Mouse (Mus musculus) hindbrain, embryonic 16.5 days (tissue): ENCODE data around the gene Arhgap22. TPM values are rescaled to one million over a fixed set of nuclear protein-coding genes. Genes with fewer than 3 reads are reported as not detected.

Experiments
- ATAC-seq: fragments of 200-750 bp; cut with Nextera tagmentation; 2 replicates; pipeline ENCODE4 v1.8.0; 2017; ENCODE audit warnings: moderate TSS enrichment, moderate library complexity
- H3K27ac ChIP-seq: fragments of 300-500 bp; sonication (generic); 2 replicates; pipeline ENCODE4 v1.5.1; 2014; ENCODE audit warnings: low read depth, mild to moderate bottlenecking, control low read depth, low read length, moderate library complexity
- H3K27me3 ChIP-seq: fragments of 300-500 bp; sonication (generic); replicated peaks from 2 replicates; pipeline ENCODE4 v1.6.1; 2014; ENCODE audit warnings: low read length; ENCODE audit not compliant: control insufficient read depth, insufficient read depth
- H3K36me3 ChIP-seq: fragments of 300-500 bp; sonication (generic); 2 replicates; pipeline ENCODE4 v1.6.1; 2014; ENCODE audit warnings: mild to moderate bottlenecking, low read length, moderate library complexity, mixed read lengths; ENCODE audit not compliant: control insufficient read depth, insufficient read depth
- H3K4me1 ChIP-seq: fragments of 300-500 bp; sonication (generic); 2 replicates; pipeline ENCODE4 v1.6.1; 2014; ENCODE audit warnings: low read depth, low read length; ENCODE audit not compliant: control insufficient read depth, insufficient read depth
- H3K4me2 ChIP-seq: fragments of 300-500 bp; sonication (generic); 2 replicates; pipeline ENCODE4 v1.6.1; 2014; ENCODE audit warnings: mild to moderate bottlenecking, low read length, control low read depth, moderate library complexity
- H3K4me3 ChIP-seq: fragments of 300-500 bp; sonication (generic); 2 replicates; pipeline ENCODE4 v1.5.1; 2014; ENCODE audit warnings: mild to moderate bottlenecking, low read length, control low read depth, moderate library complexity
- H3K9ac ChIP-seq: fragments of 300-500 bp; sonication (generic); 2 replicates; pipeline ENCODE4 v1.6.1; 2014; ENCODE audit warnings: low read depth, mild to moderate bottlenecking, control low read depth, low read length, moderate library complexity
- H3K9me3 ChIP-seq: fragments of 300-500 bp; sonication (generic); 2 replicates; pipeline ENCODE4 v1.6.1; 2014; ENCODE audit warnings: mild to moderate bottlenecking, low read length, moderate library complexity; ENCODE audit not compliant: control insufficient read depth
- WGBS: fragments of 180-500 bp; shearing (Covaris S2); extraction: QIAGEN DNeasy Blood & Tissue Kit; methylation state at CpG from one replicate; pipeline ENCODE4 v1.1.7; 2014; 5-methylcytosine and 5-hydroxymethylcytosine counted together
- polyA plus RNA-seq: library from polyadenylated mRNA; unstranded; fragments of >200 nt; fragmentation: Nextera tagmentation; extraction: Ambion mirVana; gene quantifications from 2 replicates; pipeline ENCODE4 v1.2.1, GENCODE M21; 2015

Arhgap22 gene
- polyA plus RNA-seq, 1 experiment from 2014 or later = 4.4 TPM

DNA sequence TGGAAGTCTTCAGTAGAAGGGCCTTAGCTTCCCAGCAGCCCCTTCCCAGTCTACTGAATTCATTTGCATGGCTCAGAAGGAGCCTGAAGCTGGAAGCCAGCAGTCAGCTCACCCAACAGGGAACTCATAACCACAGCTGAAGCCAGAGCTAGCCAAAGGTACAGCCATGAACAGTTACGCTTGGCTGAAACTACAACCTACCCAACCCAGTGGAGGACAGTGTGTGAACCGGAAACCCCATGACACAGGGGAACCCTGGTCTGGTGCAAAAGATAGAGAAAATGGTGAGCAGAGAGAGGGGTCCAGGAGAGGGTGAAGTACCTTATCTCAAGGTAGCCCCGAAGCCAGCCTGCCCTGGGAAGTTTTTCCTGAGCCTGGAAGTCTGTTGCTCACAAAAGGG lies 17.5 kb downstream of the Arhgap22 start:
- WGBS = 89% methylated on average over 3 of the region's 3 CpGs
- no peak overlapping the region for H3K27ac ChIP-seq
- H3K4me2 ChIP-seq = no peak overlapping the region
- no peaks in the 10 kb centered on the region for H3K9me3 ChIP-seq
- H3K27me3 ChIP-seq = no peaks in the 10 kb centered on the region
- ATAC-seq = no peak
- H3K4me1 ChIP-seq = no peaks in the 10 kb centered on the region
- H3K36me3 ChIP-seq = no peaks in the 10 kb centered on the region
- no peak overlapping the region for H3K9ac ChIP-seq
- no peak overlapping the region for H3K4me3 ChIP-seq

DNA sequence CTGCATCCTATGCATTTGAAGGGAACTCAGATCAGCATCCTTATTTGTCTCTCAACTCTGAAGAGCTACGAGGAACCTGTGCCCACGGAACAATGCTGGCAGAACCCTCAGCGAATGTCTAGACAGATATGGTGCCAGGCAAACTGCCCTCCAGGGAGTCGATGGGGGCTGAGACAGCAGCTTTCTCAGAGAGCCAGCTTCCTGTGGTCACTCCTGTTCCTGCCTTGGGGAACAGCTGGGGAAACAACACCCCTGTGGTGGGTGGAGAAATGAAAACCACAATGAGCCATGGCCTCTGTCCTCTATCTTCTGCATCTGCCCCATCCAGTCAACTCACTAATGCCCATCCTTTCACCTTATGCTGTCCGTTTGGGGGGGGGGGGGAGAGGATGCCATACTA lies 18.2 kb downstream of the Arhgap22 start:
- Histone ChIP-seq H3K4me3 (no peak overlapping the region), H3K36me3 (no peaks in the 10 kb centered on the region), H3K4me2 (no peak overlapping the region), H3K9me3 (no peaks in the 10 kb centered on the region), H3K27ac (no peak overlapping the region), H3K27me3 (no peaks in the 10 kb centered on the region), H3K4me1 (no peaks in the 10 kb centered on the region), H3K9ac (no peak overlapping the region)
- WGBS = 51% methylated on average over 5 of the region's 5 CpGs
- no peak for ATAC-seq

DNA sequence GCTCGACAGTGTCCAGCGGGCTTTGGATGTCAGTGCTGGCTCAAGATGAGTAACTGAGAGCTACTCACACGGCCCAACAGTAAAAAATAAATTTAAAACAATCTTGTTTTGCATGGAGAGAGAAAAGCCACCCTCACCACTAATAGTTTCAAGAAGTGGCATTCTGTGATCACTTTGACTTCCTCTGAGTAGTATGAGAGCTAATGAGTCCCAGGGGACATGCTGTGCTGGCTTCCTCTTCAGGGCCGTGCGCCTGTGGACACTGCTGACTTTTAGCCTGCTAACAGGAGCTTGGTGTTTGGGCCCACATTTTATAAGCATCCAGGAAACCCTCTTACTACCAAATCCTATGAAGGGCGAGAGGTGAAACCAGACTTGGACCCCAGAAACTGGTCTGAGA lies 21.8 kb downstream of the Arhgap22 start:
- 82% methylated on average over 6 of the region's 6 CpGs for WGBS
- Histone ChIP-seq H3K27ac (no peak overlapping the region), H3K4me2 (no peak overlapping the region), H3K4me1 (no peaks in the 10 kb centered on the region), H3K27me3 (no peaks in the 10 kb centered on the region), H3K36me3 (no peaks in the 10 kb centered on the region), H3K4me3 (no peak overlapping the region), H3K9ac (no peak overlapping the region), H3K9me3 (no peaks in the 10 kb centered on the region)
- ATAC-seq = no peak

DNA sequence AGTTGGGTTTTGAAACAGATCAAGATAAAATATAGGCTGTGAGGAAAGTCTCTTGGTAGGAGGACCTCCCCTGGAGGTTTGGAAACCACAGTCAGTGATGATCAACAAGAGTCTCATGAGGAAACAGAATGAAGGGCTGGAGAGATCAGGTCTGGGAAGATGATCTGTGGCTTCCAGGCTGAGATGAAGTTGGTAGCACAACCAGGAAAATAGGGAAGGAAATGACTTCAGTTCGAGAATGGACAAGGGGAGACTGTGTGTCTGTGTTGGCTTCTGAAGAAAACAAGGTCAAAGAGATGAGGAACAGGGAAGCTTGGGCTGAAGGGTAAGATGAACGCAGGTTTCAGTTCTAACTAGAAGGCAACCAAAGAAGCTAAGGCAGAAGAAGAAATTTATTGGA lies 26.6 kb downstream of the Arhgap22 start:
- no peaks in the 10 kb centered on the region for H3K36me3 ChIP-seq
- no peaks in the 10 kb centered on the region for H3K27me3 ChIP-seq
- no peak overlapping the region for H3K4me3 ChIP-seq
- no peaks in the 10 kb centered on the region for H3K4me1 ChIP-seq
- WGBS = 88% methylated on average over 2 of the region's 2 CpGs
- H3K4me2 ChIP-seq = no peak overlapping the region
- H3K9me3 ChIP-seq = no peaks in the 10 kb centered on the region
- no peak for ATAC-seq
- H3K27ac ChIP-seq = no peak overlapping the region
- no peak overlapping the region for H3K9ac ChIP-seq

DNA sequence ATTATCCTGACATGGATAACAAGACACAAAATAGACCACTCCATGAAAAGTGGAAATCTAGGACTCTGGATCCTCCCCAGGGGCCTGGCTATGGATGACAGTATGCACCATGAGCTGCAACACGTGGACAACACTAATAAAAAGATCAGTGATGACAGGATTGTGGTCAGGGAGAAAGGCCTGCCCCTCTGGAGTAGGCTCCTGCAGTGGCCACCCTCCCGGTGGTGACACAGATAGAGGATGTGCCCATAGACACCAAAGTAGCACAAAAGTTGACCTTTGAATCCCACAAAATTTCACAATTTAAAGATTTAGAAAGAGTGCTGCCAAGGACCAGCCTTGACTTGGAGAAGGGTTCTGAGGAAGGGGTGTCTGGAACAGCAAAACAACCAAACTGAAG lies 29.4 kb downstream of the Arhgap22 start:
- Histone ChIP-seq H3K9me3 (no peaks in the 10 kb centered on the region), H3K27me3 (no peaks in the 10 kb centered on the region), H3K27ac (no peak overlapping the region), H3K9ac (no peak overlapping the region), H3K36me3 (no peaks in the 10 kb centered on the region), H3K4me2 (no peak overlapping the region), H3K4me3 (no peak overlapping the region), H3K4me1 (no peaks in the 10 kb centered on the region)
- 56% methylated on average over 2 of the region's 2 CpGs for WGBS
- ATAC-seq = no peak

DNA sequence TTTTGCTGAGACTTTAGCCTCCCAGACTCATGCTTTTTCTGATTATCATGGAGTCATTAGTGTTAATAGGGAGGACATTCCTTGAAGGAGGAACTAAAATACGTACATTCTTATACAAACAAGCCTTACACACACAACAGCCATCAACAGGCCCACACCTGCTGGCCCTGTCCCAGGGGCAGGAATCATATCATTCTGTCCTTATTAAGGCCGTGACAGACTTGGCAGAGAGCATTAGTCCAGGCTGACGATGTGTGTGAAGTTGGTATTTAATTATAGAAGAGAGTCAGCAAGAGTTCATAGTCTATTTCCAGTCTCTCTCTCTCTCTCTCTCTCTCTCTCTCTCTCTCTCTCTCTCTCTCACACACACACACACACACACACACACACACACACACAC lies 30.7 kb downstream of the Arhgap22 start:
- Histone ChIP-seq H3K9ac (no peak overlapping the region), H3K27ac (no peak overlapping the region), H3K4me1 (no peaks in the 10 kb centered on the region), H3K27me3 (no peaks in the 10 kb centered on the region), H3K36me3 (no peaks in the 10 kb centered on the region), H3K4me3 (no peak overlapping the region), H3K4me2 (no peak overlapping the region), H3K9me3 (no peaks in the 10 kb centered on the region)
- ATAC-seq = no peak
- 50% methylated on average over 3 of the region's 3 CpGs for WGBS

DNA sequence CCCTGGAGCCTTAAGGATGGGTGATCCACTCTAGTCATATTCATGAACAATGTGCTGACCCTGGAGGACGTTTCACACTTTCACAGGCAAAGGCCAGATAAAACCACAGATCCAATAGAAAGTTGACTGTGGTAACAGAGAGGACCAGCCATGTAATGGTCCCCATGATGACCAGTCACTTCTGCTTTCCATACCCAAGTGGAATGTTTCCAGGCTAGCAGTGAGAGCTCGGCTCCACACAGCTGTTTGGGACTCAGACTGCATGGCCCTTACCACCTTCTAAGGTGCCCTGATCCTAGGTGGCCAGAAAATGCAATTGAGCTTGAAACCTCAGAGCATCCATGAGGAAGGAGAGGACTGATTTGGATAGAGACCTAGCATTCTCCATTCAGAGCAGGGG lies 31.1 kb downstream of the Arhgap22 start:
- no peak overlapping the region for H3K4me3 ChIP-seq
- no peaks in the 10 kb centered on the region for H3K36me3 ChIP-seq
- H3K9ac ChIP-seq = no peak overlapping the region
- ATAC-seq = no peak
- H3K4me2 ChIP-seq = no peak overlapping the region
- no peaks in the 10 kb centered on the region for H3K27me3 ChIP-seq
- no peak overlapping the region for H3K27ac ChIP-seq
- H3K4me1 ChIP-seq = no peaks in the 10 kb centered on the region
- WGBS = 74% methylated on average over 2 of the region's 2 CpGs
- H3K9me3 ChIP-seq = no peaks in the 10 kb centered on the region

DNA sequence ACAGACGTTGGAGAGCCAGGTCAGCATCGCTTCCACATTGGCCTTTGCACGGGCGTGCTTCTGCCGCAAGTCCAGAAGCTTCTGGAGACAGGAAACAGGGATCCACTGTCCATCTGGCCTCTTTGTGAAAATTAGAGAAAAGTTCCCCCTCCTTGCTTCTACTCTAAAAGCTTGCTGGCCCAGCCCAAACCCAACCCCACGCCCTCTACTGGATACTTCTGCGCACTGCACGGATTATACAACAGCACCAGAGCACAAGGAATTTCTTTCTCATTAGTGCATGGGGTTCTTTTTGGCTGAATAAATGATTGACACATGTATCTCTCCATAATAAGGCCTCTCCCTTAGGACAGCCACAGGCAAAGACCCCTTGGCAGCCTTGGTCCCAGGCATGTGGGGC lies 32.6 kb downstream of the Arhgap22 start:
- 31% methylated on average over 8 of the region's 8 CpGs for WGBS
- H3K4me3 ChIP-seq = no peak overlapping the region
- no peak overlapping the region for H3K27ac ChIP-seq
- no peak for ATAC-seq
- H3K4me2 ChIP-seq = no peak overlapping the region
- H3K4me1 ChIP-seq = peaks cover 10% of the 10 kb centered on the region
- H3K9me3 ChIP-seq = no peaks in the 10 kb centered on the region
- no peaks in the 10 kb centered on the region for H3K36me3 ChIP-seq
- no peak overlapping the region for H3K9ac ChIP-seq
- H3K27me3 ChIP-seq = no peaks in the 10 kb centered on the region

DNA sequence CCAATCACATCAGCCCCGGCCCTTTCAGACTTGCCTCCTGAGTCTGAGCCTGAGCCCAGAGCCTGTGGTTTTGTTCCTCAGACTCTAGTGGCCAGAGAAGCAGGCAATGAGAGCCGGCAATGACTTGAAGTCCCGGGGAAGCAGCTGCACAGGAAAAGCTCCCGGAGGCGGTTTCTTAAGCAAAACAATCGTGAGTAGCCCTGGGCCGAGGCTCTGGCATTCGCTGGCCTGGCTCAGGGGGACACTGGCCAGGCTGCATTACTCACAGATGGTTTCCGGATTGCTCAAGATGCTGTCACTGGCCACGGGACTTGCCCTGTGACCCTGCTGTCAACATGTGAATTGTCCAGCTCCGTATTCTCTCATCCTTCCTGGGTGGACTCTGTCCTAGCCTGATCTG lies 33.8 kb downstream of the Arhgap22 start:
- H3K4me1 ChIP-seq = peaks cover 10% of the 10 kb centered on the region
- WGBS = 30% methylated on average over 11 of the region's 11 CpGs
- H3K27ac ChIP-seq = no peak overlapping the region
- H3K9ac ChIP-seq = no peak overlapping the region
- H3K4me2 ChIP-seq = no peak overlapping the region
- ATAC-seq = no peak
- no peaks in the 10 kb centered on the region for H3K27me3 ChIP-seq
- H3K9me3 ChIP-seq = no peaks in the 10 kb centered on the region
- H3K4me3 ChIP-seq = no peak overlapping the region
- no peaks in the 10 kb centered on the region for H3K36me3 ChIP-seq

DNA sequence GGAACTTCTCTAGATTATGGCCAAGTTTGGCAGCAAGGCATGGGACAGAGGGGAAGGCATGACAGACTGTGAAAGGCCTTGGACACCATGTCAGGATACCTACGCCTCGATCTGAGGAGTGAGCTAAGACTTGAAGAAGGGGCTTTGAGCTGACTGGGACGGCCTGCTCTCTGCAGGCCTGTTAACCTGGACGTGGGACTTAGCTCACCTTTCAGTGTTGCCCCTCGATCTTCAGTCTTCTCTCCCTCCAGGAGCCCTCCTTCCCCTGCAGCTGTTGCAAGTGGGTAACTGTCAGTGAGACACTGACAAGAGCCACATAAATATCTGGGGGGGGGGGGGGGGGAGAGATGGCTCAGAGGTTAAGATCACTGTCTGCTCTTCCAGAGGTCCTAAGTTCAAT lies 34.9 kb downstream of the Arhgap22 start:
- H3K4me3 ChIP-seq = no peak overlapping the region
- H3K27me3 ChIP-seq = peaks cover 2% of the 10 kb centered on the region; the same call in 1 of the 2 replicates
- no peak for ATAC-seq
- H3K9me3 ChIP-seq = no peaks in the 10 kb centered on the region
- no peak overlapping the region for H3K4me2 ChIP-seq
- WGBS = 96% methylated on average over 5 of the region's 5 CpGs
- no peaks in the 10 kb centered on the region for H3K36me3 ChIP-seq
- no peak overlapping the region for H3K27ac ChIP-seq
- no peak overlapping the region for H3K9ac ChIP-seq
- H3K4me1 ChIP-seq = peaks cover 10% of the 10 kb centered on the region
